Mouse (Mus musculus) neural tube, postnatal 0 days (tissue): ENCODE data around the gene Mfsd6. TPM values are rescaled to one million over a fixed set of nuclear protein-coding genes. Genes with fewer than 3 reads are reported as not detected.

Experiments
- polyA plus RNA-seq: library from polyadenylated mRNA; unstranded; fragments of >200 nt; fragmentation: Nextera tagmentation; extraction: Ambion mirVana; gene quantifications from 2 replicates; pipeline ENCODE4 v1.2.1, GENCODE M21; 2015

Mfsd6 gene
- 12.6 and 13.6 TPM in 2 replicates for polyA plus RNA-seq

DNA sequence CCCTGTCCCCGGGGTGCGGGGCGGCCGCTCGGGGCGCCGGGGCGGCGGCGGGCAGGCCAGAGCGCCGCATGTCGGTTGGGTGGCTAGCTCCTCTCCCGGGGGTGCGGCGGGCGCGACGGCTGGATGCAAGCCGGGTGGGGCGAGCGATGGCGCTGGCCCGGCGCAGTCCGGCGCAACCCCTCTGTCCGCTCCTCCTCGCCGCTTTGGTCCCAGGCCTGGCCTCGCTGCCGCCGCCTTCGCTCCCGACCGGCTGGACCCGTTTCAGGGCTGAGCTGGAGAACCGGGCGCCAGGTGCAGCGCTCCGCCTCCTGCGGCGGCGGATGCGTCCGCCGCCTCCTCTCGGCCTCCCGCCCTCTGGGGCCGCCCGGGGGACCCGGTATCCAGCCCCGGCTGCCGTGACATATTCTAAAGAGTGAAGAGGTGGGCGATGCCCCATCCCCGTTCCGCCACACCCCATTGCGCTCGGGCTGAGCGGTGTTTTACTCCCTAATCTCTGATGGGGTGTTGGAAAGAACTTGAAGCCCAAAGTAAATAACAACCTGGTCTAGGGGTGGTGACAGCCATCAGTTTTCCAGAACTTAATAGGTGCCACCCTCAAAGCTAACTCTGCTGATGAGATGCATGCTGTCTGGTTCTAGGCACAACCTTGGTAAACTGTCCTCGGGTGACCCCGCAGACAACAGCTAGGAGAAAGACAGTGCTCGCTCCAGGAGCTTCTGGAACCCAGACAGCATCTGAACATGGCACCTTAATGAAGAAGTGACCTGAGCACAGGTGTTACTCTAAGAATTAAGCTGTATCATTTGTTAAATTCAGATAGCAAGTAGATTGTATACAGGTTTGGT is at the start of gene Mfsd6:
TSS of gene Mfsd6 (minus strand) at position 407 of the 845 bp plus-strand sequence.

DNA sequence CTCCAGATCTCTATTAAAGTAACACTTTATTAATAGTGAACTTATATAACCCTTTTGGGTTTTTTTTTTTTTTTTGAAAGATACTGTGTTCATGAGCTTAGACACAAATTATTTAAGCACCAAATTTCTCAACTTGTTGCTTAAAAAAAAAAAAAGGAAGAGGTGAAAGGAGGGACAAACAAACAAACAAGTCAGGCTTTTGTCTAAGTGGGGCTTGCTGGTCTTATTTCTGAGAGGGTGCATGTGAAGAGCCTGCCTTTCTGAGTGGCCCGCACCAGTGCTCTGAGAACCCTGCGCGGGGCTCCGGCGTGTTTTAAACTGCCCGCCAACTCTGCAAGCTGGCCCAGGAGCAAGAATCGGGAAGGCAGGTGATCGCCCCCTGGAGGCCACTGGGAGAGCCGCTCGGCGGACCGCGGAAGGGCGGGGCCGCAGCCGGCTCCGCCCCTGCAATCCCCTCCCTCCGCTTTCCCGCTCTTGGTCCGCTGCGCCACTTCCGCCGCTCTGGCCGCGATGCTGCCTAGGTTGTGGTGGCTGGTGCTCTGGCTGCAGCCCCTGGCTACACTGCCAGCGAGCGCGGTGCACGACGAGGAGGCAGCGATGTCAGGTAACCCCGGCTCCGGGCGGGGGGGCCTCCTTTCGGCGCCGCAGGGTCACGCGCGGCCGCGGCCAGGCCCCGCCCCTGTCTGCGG is 96.9 kb downstream of the Mfsd6 start, which contains the start of gene Nemp2:
TSS of gene Nemp2 (plus strand) at position 456 of the 689 bp plus-strand sequence.

Other genes starting within 250 kb of the Mfsd6 start
- 8.4 and 9.0 TPM in 2 replicates for gene Nab1, start 226.8 kb downstream of the Mfsd6 start, polyA plus RNA-seq
- 2.4 and 2.8 TPM in 2 replicates for gene Nemp2, start 96.8 kb downstream of the Mfsd6 start, polyA plus RNA-seq
- 42.3 and 49.5 TPM in 2 replicates for gene Inpp1, start 90.2 kb upstream of the Mfsd6 start, polyA plus RNA-seq
- gene Hibch, start 117.5 kb upstream of the Mfsd6 start, polyA plus RNA-seq, result 23.2 and 24.7 TPM in 2 replicates